Mouse (Mus musculus) heart, postnatal 25 days (tissue): ENCODE data around the gene Prrx1. TPM values are rescaled to one million over a fixed set of nuclear protein-coding genes. Genes with fewer than 3 reads are reported as not detected.

Experiments
- DNase-seq: peaks from one replicate; pipeline ENCODE4 v3.0.0; 2022; ENCODE audit warnings: low spot score
- intact Hi-C: fragments of 180-260 bp; cut with DNase I; formaldehyde crosslinking; loops from one replicate; pipeline ENCODE4 v1.15.1; 2025
- total RNA-seq, 2 experiments: library from RNA; stranded (reverse); gene quantifications; 2 replicates each; pipeline ENCODE4 v1.2.3; 2021

Prrx1 gene
- total RNA-seq, 2 experiments from 2014 or later = 32.7 to 35.6 TPM

- intact Hi-C loops = no loop called here
- DNase-seq = no peak
Observed at GRCm38 (mm10) chr1:163280097-163280841, 33.2 kb downstream of the Prrx1 start.

GRCm38 (mm10) chr1:163277069-163277468 is 36.4 kb downstream of the Prrx1 start:
- no peak for DNase-seq
- intact Hi-C loops = no loop called here

- DNase-seq = no peak
- intact Hi-C loops = no loop called here
Observed at GRCm38 (mm10) chr1:163274919-163275318, 38.6 kb downstream of the Prrx1 start.

- intact Hi-C loops = no loop called here
- DNase-seq = no peak
Observed at GRCm38 (mm10) chr1:163273132-163273531, 40.4 kb downstream of the Prrx1 start.

- intact Hi-C loops = no loop called here
- DNase-seq = no peak
Observed at GRCm38 (mm10) chr1:163266853-163267538, 46.5 kb downstream of the Prrx1 start.

GRCm38 (mm10) chr1:163257298-163257697 is 56.2 kb downstream of the Prrx1 start:
- intact Hi-C loops = no loop called here
- DNase-seq = no peak

GRCm38 (mm10) chr1:163255884-163256283 is 57.6 kb downstream of the Prrx1 start:
- intact Hi-C loops = no loop called here
- DNase-seq = no peak

- no peak for DNase-seq
- intact Hi-C loops = no loop called here
Observed at GRCm38 (mm10) chr1:163252796-163253195, 60.7 kb downstream of the Prrx1 start.

GRCm38 (mm10) chr1:163252331-163252730 is 61.2 kb downstream of the Prrx1 start:
- DNase-seq = no peak
- intact Hi-C loops = no loop called here

- intact Hi-C loops = no loop called here
- DNase-seq = no peak
Observed at GRCm38 (mm10) chr1:163251766-163252165, 61.7 kb downstream of the Prrx1 start.

GRCm38 (mm10) chr1:163238950-163239349 is 74.6 kb downstream of the Prrx1 start:
- intact Hi-C loops = no loop called here
- DNase-seq = no peak

GRCm38 (mm10) chr1:163231230-163231629 is 82.3 kb downstream of the Prrx1 start:
- intact Hi-C loops = loop anchor here (2.0 kb wide), 1 partner anchor 76 kb away; no protein-coding TSS in a partner anchor

GRCm38 (mm10) chr1:163226271-163226670 is 87.2 kb downstream of the Prrx1 start:
- no peak for DNase-seq
- intact Hi-C loops = no loop called here

More at GRCm38 (mm10) chr1:163231230-163231629, 82.3 kb downstream of the Prrx1 start:
- no peak for DNase-seq

- no peak for DNase-seq
- intact Hi-C loops = no loop called here
Observed at GRCm38 (mm10) chr1:163221767-163222166, 91.7 kb downstream of the Prrx1 start.

- intact Hi-C loops = no loop called here
- DNase-seq = no peak
Observed at GRCm38 (mm10) chr1:163208919-163209867, 104.3 kb downstream of the Prrx1 start.

GRCm38 (mm10) chr1:163198767-163199166 is 114.7 kb downstream of the Prrx1 start:
- no peak for DNase-seq
- intact Hi-C loops = no loop called here

- no peak for DNase-seq
- intact Hi-C loops = no loop called here
Observed at GRCm38 (mm10) chr1:163198059-163198458, 115.5 kb downstream of the Prrx1 start.
